Mouse (Mus musculus) lung, postnatal 4 days (tissue): Measurements from ENCODE around the gene Vapa.
A peak's percentile ranks its signal among the peaks of the same experiment; 100 is the strongest.

ENCODE experiments used
- DNase-seq, 2 experiments: peaks; one replicate each; pipeline ENCODE4 v3.0.0; 2021

Vapa gene

DNA sequence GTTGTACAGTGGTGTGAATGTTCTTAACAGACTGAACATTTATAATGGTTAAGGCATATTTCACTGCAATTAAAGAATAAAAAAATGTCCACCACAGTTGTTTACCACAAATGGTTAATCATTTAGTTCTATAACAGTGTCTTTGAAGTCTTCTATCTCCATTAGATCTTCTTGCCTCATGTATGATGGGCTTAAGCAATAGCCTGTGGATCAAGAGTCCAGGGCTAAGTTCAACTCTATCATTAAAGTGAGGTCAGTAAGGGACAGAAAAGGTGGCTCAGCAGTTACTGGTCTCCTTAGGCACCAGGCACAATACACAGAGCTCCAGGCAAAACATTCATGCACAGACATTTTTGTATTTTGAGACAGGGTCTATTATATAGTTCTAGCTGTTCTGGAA lies 9.8 kb upstream of the Vapa start:
- no peak for DNase-seq

DNA sequence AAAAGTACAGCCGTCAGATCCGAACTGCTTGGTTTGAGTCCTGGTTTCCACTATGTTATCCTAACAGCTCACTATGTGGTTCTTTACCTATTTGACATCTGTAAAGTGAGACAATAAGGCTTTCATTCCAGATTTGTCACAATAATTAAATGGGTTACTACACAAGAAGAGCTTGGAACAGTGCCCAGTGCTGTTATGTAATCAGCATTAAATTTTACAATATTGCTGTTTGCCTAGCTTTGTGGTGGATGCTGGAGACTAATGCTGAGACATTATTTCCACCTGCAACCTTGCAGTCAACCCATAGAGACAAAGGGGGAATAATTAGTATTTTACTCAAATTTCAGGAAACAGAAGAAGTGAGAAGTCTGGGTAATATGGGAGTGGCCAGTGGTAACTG lies 5.1 kb upstream of the Vapa start:
- DNase-seq, result no peak

DNA sequence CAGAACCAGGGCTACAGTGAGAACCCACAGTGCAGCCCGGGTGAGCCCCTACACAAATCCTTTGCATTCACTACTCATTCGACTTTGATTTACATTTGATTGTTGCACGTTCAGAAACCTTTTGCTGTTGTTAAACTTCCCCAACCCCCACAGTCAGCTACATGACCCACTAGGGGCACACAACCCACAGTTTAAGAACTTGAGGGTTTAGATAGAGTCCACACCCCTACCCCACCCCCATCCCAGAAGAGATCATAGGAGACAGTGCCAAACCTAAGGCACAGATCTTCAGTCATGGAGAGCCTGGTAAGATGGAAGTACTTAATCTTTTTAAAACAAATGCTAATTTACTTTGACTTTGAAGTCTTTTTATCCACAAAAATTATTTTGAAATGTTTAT lies 2.3 kb upstream of the Vapa start:
- no peak for DNase-seq

DNA sequence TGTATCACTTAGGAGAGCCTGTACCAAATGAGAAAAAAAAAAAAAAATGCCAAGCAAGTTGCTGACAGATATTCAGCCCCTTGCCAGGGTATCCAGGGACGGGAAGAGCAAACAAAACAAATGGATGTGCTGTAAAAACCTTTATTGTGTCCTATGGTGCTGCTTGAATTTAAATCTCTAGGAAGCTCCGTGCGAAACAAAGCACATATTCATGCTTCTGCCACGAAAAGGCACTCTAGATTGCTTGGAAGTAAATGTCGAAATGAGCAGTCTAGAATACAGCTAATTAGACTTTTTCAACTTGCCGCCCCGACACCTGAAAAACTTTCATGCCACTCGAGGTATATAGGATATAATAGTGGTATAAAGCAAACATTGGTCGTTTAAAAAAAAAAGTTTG lies 1.1 kb upstream of the Vapa start:
- DNase-seq, result no peak

DNA sequence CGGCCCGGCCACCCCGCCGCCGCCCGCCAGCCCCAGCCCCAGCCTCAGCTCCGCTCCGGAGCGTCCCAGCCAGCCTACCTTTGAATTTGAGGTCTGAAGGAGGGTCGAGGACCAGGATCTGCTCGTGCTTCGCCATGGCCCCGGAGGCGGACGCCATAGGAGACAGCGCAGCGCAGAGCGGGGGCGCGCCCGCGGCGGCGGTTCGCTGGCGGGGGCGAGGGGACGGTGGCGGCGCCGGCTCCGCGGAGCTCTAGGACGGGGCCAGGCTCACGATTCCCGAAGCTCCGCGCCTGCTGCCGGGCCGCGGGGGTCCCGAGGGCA lies 253 bp downstream of the Vapa start:
- no peak for DNase-seq

DNA sequence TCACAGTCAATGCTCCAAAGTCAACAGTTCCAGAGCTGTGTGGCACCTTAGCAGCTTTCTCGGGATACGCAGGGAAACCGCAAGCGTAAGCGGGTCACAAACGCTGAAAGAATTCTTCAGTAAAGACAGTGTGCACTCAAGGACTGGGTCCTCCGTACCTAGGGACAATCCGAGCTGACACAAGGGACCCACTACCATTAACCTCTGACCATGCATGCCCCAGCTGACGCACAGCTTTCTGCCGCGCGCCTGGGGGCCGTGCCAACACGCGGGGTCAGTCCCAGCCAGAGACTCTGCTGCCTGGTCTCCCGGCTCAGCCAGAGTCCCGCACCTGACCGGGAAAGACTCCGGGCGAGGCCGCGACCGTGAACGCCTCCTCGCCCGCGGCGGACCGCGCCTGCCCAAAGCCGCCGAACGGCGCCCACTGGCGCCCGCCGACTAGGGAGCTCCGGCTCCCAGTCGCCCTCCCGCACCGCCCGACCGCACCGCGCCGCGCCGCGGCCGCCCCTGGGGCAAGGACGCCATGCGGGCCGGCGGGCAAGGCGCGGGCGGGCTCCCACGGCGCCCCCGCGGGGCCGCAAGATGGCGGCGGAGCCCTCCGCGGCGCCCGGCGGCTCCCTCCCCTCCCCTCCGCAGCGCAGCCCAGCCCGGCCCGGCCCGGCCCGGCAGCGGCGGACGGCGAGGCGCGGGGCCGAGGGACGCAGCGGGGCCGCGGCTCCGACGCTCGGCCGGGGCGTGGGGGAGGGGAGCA lies 789 bp downstream of the Vapa start:
- DNase-seq, result peak; percentile 52 to 64

DNA sequence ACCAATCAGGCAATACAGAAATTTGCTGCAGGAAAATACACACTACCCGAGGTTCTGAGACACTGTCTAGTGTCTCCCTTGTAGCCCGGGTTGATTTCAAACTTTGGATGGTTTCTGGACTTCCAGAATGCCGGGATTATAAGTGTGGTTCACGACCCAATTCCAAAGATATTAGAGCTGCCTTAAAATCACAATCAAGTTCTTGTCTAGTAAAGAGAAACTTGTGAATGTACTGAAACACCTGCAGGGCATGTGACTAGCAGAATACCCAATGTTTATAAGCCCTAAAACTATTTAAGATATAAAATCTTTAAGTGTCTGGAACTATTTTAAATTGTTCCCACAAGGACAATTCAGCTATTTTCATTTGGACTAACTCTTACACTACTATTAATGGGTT lies 1.6 kb downstream of the Vapa start:
- DNase-seq, result no peak

DNA sequence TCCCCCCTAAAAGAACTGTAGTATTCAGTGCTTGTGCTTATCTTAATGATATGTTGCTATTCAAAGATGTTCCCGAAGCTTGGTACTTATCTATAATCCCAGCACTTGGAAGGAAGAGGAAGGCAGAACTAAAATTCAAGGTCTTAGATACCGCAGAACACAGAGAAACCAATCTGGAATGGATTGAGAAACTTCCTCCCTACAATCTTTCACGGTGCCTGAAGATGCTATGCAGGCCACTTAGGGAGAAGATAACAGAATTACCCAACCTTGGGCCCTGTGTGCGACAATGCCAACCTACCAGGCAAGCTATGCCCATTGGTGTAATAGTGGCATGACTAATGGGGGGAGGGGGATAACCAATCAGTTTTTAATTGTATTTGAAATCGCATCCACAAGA lies 4.6 kb downstream of the Vapa start:
- no peak for DNase-seq

DNA sequence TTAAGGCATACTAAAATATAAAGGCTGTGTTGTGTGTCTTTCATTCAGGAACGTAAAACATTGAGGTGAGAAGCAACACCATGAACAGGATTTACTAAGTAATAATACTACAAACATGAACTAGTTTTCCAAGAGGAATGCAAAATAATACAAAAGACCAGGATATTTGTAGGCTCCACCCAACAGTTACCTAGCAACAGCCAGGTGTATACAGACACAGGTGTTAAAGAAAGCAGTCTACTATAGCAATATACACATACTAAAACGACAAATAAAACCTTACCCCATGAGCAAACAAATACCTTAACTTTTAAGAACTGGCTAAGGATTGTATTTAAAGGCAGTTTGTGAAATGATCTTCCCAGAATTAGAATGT lies 5.1 kb downstream of the Vapa start:
- DNase-seq, result no peak

DNA sequence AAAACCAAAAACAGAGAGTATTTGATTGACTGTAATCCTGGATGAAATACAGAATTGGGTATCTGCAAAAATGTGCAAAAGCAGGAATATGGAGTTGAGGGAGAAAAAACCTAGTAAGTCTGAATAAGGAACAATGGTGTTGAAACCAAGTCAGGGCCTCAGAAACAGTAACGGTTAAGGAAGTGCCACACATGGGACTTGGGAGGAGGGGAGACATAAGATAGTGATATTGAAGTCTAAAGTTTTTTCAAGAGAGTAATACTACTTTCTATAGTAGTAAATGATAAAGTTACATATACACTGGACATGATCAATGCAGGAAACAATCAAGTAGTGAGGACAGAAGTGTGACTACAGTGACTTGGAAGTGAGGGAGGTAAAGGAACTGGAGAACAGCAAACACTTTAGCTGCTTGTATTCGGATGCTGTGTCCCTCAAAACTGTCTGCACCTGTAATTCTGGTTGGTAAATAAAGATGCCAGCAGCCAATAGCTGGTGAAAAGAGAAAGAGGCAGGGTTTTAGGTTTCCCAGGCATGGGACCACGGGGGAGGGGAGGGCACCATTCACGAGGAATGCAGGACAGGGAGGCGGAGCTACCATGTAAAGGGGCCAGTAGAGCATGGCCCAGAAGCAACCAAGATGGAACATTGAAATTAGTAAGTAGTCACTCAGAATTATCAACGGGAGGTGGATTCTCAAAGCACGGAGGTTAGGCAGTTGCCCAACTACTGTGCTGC lies 5.6 kb downstream of the Vapa start:
- DNase-seq, result peak in 1 of 2 experiments; percentile 27

DNA sequence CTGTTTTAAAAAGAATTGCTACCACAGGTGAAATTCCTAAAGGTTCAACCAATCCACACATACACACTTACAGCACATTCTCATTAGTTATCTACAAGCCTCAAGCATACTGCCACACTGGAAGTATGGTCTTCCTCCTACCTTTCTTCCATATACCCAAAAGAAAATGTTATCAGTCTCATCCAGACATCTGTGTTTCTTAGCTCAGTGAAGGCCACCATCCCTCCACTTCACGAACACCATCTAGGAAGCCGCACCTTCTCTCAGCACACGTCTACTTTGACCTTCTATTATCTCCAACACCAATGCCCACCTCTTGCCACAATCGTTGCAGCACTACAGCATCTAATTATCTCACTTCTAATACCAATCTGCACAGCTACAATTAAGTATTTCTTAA lies 7.3 kb downstream of the Vapa start:
- no peak for DNase-seq

DNA sequence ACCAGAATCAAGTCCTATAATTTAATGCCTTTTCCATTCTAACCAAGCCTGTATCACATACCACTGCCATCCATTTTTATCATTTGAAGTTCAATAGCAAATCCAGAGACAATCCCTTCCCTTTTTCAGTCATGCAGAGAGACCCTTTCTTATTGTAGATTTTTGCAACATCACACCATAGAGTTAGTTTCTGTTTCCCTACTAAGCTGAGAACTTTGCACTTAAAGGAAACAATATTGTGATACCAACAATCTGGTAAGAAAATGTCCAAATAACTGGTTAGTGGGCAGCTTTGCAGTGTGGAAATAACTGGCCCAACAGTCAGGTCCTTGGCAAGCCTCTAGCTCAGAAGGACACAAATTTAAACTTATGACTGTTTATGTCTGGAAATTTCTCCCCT lies 8.5 kb downstream of the Vapa start:
- DNase-seq, result no peak

DNA sequence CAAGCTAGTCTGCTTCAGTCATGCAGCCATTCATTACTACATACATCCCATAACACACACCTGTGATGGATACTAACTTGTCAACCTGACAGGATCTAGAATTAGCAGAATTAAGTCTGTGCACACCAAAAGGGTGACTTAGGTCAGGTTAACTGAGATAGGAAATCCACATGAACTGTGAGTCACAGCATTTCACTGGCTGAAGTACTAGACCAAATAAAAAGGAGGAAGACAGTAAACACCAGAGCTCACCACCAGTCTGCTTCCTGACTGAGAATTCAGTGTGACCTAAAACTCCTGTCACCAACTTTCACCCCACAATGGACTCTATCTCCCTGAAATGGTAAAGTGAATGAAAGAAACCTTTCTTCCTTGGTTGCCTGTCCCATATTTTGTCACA lies 9.0 kb downstream of the Vapa start:
- no peak for DNase-seq

DNA sequence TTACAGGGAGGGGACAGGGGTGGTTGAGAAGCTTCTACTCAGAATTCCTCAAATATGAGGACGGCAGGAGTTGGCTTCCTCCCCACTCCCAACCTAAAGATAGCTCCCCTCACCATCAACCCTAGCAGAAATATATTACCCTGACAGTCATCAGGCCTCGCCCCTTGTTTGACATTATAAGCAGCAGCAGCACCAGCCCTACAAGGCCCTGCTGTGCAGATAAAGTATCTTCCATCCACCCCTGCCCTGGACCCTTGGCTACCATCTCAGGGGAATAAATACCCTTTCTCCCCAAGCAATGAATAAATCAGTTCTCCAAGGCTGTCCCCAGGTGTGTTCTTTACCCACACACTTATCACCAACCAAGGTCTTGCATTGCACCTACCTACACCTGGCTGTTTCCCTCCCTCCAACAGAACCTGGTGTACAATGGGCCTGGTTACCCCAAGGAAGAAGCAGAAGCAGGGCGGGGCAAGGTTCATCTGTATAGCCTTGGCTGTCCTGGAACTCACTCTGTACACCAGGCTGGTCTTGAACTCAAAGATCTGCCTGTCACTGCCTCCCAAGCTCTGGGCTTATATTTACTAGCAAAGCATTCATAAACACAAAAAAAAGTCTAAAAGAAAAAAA lies 15.4 kb downstream of the Vapa start:
- DNase-seq, result no peak

DNA sequence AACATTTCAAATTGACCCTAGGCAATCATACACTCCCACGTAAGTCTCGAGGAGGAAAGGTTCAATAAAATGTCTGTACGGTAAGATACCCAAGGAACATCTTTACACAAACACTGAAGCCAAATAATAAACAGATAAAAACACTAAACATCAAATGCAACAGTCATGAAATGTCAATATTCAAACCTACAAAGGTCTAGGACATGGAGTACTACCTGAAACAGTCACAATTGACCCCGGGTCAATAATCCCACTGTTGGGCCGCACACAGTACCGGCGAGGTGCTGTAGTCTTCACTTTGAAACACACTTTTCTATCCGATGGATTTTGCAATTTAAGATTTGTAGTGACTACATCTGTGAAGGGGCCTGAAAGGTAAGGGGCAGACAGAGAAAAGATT lies 18.7 kb downstream of the Vapa start:
- no peak for DNase-seq

DNA sequence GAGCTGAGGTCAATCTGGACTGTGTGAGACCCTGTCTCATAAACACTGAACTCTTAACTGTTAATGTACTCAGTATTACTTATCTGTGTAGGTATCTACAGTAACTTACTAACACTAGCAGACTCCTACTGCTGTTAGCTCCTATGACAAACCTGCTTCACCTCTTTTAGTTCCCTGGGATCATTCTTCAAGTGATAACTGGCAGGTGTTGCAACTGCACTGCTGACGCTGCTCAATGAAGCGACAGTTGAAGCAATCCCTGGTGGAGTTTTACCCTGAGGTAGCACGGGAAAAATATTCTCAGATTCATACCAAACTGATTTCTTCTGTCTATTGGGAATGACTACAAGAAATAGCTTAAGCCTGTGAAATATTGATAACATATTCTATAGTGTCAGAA lies 26.5 kb downstream of the Vapa start:
- DNase-seq, result no peak

DNA sequence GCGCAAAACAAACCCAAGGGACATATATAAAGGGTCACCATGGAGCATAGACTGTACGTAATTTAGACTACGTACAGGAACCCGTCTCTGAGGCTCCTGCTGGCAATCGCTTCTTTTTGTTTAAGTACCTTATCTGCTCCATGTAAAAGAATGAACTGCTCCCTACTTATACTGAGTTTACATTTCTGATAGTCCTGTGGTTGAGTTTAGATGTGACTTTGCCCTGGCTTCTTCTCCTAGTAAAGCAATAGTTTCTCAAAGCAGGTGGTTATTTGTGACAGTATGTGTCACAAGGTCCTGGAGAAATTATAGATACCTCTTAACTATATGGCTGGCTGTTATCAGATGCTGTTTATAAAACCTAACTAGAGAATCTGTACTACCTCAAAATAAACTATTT lies 31.9 kb downstream of the Vapa start:
- no peak for DNase-seq

DNA sequence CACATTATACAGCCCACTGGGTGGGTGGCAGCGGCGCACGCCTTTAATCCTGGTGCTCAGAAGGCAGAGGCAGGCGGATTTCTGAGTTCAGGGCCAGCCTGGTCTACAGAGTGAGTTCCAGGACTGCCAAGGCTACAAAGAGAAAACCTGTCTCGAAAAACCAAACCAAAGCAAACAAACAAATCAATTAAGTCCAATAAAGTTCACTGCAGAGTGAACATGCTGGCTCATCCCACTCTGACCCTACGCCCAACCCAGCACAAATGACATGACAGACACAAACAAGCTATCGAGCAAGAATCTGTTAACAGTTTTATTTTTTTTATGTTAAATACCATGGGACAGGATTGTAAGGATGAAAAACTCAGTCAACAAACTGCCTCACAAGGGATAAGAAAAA lies 33.6 kb downstream of the Vapa start:
- DNase-seq, result no peak

DNA sequence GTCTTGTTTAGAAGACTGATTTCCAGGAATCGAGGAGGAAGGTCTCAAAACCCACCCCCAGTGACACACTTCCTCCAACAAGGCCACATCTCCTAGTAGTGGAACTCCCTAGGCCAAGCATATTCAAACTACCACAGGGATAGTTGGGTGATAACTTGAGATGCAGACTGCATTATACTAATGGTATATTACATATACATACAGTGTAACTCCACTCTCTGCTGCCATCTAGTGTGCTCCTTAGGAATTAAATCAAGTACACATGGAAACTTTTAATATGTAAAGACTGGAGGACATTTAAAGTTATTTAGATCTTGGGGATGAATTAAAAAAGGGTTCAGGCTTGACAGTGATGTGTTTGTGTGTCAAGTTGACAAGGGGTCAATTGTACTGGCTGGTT lies 38.0 kb downstream of the Vapa start:
- no peak for DNase-seq

DNA sequence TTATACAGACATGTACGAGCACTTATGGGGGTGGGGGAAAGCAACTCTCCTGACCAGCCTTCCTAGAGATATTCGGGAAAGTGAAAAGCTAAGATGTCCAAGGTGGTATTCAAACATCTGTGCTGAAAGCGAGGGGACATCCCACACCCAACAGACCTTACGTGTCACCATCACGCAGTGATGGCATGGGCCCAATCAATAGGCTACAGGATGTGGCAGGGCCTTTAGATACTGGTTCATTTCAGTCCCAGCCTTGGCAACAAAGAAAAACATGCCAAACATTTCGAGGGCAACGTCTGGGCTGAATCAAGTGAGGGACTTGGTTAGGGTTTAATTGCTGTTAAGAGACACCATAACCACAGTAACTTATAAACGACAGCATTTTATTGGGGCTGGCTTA lies 38.5 kb downstream of the Vapa start:
- no peak for DNase-seq

DNA sequence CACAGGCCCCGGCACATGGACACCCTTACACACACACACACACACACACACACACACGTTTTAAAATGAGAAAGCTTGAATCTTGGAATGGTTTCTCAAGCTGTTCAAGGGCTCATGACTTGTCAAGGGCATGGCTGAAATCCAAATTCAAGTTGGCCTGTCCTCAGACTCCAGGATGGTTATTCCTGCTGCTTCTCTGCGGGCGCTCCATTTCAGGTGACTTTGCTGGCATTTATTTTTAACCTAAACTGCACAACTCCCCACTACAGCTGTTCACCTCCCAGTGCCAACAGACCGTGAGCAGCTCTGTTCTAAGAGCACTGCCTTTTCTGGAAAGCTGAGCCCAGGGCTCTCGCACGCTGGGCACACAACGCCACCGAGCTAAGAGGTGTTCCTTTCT lies 41.5 kb downstream of the Vapa start:
- DNase-seq, result no peak

DNA sequence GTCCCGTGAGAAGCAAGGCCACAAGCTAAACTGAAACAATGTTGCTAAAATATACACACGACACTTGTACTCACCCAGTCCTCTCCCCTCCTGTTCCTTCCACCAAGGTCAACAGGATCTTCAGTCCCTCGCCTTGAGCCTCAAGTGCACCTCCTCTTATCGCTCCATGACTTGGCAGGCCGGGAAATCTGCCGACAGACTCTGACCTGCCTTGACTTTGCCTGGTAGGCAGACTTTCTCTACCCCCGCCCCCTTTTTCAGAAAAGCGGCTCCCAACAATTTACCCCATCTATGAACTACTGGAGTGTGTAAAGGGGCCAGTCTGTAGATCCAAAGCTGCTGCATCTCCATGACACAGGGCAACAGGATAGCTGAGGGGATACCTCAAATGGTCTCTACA lies 41.9 kb downstream of the Vapa start:
- peak in 1 of 2 experiments; percentile 52 for DNase-seq

DNA sequence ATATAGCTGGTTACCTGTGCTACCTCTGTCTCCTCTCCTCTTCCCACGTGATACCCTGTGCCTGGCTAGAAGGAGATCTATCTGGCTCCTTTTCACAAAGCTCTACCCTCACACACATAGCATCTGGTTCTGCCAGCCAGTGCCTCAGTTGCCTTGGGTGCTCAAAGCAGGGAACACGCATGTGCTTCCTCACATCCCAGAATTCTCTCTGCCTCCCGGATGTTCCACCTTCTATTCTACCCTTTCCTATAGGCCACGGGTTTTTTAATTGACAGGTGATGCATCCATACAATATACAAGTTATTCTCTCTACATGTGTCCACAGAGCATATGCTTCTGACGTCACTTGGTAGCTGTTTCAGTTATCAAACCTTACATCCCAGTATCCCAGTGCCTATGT lies 49.2 kb downstream of the Vapa start:
- DNase-seq, result no peak

DNA sequence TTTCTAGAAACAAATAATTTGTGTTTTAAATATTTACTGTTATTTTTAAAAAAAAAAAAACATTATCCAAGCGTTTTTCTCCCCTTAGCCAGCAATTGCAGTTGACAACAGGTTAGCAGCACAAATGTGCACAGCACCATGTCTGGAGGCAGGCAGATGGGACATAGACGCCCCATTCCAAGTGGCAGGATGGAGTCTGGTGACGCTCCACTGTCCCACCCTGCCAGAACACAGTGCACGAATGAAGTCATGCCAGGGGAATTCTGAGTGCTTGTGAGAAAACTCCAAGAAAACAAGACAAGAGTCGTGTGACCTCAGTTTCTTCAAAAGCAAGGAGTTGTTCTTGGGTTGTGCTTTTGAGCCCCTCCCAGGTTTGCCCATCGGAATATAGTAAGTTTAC lies 50.0 kb downstream of the Vapa start:
- no peak for DNase-seq

DNA sequence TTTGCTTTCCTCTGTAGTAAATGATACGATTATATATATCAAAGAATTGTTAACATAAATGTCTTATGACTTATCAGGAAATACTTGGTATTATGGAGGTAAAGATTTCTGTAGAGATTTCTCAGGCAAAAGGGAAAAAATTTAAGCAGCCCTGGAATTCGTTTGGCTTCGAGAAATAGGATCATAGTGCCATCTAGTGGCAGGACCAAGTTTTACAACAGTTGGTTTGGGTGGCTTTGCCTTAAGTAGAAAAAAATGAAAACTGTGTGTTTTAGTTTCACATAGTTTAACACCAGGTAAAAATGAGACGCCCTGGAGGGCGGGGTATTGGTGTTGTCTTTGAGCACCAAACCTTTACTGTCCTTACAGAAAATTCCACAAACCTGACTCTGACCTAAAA lies 50.6 kb downstream of the Vapa start:
- peak in 1 of 2 experiments; percentile 78 for DNase-seq
